Mouse (Mus musculus) intestine, embryonic 15.5 days (tissue): Measurements from ENCODE around the gene Nf1. TPM values are rescaled to one million over a fixed set of nuclear protein-coding genes. Genes with fewer than 3 reads are reported as not detected.

Source experiments
- ATAC-seq: fragments of 200-750 bp; cut with Nextera tagmentation; 2 replicates; pipeline ENCODE4 v1.8.0; 2017; ENCODE audit warnings: moderate TSS enrichment, moderate library complexity
- H3K27ac ChIP-seq: fragments of 300-500 bp; sonication (generic); 2 replicates; pipeline ENCODE4 v1.5.1; 2015; ENCODE audit warnings: mild to moderate bottlenecking, inconsistent platforms
- H3K27me3 ChIP-seq: fragments of 300-500 bp; sonication (generic); replicated peaks from 2 replicates; pipeline ENCODE4 v1.6.1; 2015; ENCODE audit warnings: inconsistent platforms
- H3K36me3 ChIP-seq: fragments of 300-500 bp; sonication (generic); 2 replicates; pipeline ENCODE4 v1.6.1; 2015; ENCODE audit warnings: inconsistent platforms
- H3K4me1 ChIP-seq: fragments of 300-500 bp; sonication (generic); replicated peaks from 2 replicates; pipeline ENCODE4 v1.6.1; 2015; ENCODE audit warnings: inconsistent platforms
- H3K4me2 ChIP-seq: fragments of 300-500 bp; sonication (generic); replicated peaks from 2 replicates; pipeline ENCODE4 v1.6.1; 2015; ENCODE audit warnings: mild to moderate bottlenecking, inconsistent platforms
- H3K4me3 ChIP-seq: fragments of 300-500 bp; sonication (generic); replicated peaks from 2 replicates; pipeline ENCODE4 v1.5.1; 2015; ENCODE audit warnings: inconsistent platforms
- H3K9ac ChIP-seq: fragments of 300-500 bp; sonication (generic); 2 replicates; pipeline ENCODE4 v1.6.1; 2015; ENCODE audit warnings: inconsistent platforms
- H3K9me3 ChIP-seq: fragments of 300-500 bp; sonication (generic); 2 replicates; pipeline ENCODE4 v1.6.1; 2016; ENCODE audit warnings: inconsistent platforms
- WGBS: fragments of 180-500 bp; shearing (Covaris S2); methylation state at CpG from one replicate; pipeline ENCODE4 v1.1.7; 2015; 5-methylcytosine and 5-hydroxymethylcytosine counted together
- polyA plus RNA-seq: library from polyadenylated mRNA; unstranded; fragments of >200 nt; fragmentation: Nextera tagmentation; extraction: Ambion mirVana; gene quantifications from 2 replicates; pipeline ENCODE4 v1.2.1, GENCODE M21; 2015

The Nf1 gene
- polyA plus RNA-seq, 1 experiment from 2014 or later = 4.7 TPM

GRCm38 (mm10) chr11:79427638-79428037, 88.1 kb downstream of the Nf1 start:
- no peaks in the 10 kb centered on the region for H3K27me3 ChIP-seq
- H3K9me3 ChIP-seq = no peaks in the 10 kb centered on the region
- H3K4me1 ChIP-seq = no peaks in the 10 kb centered on the region
- WGBS = 5% methylated on average over 2 of the region's 2 CpGs
- no peak overlapping the region for H3K27ac ChIP-seq
- H3K9ac ChIP-seq = no peak overlapping the region
- no peak overlapping the region for H3K4me3 ChIP-seq
- no peaks in the 10 kb centered on the region for H3K36me3 ChIP-seq
- no peak for ATAC-seq
- H3K4me2 ChIP-seq = no peak overlapping the region

- Histone ChIP-seq H3K9me3 (no peaks in the 10 kb centered on the region), H3K4me1 (no peaks in the 10 kb centered on the region), H3K27me3 (no peaks in the 10 kb centered on the region), H3K36me3 (peaks cover 4% of the 10 kb centered on the region; the same call in 1 of the 2 replicates), H3K27ac (no peak overlapping the region), H3K9ac (no peak overlapping the region), H3K4me3 (no peak overlapping the region), H3K4me2 (no peak overlapping the region)
- ATAC-seq = no peak
- WGBS = 90% methylated on average over 4 of the region's 4 CpGs
These were observed 95.8 kb downstream of the Nf1 start for GRCm38 (mm10) chr11:79435252-79435651.

GRCm38 (mm10) chr11:79448361-79448760, 108.9 kb downstream of the Nf1 start:
- Histone ChIP-seq H3K4me3 (no peak overlapping the region), H3K36me3 (peaks cover 19% of the 10 kb centered on the region), H3K27ac (no peak overlapping the region), H3K27me3 (no peaks in the 10 kb centered on the region), H3K9me3 (no peaks in the 10 kb centered on the region), H3K4me1 (no peaks in the 10 kb centered on the region), H3K9ac (no peak overlapping the region), H3K4me2 (no peak overlapping the region)
- no peak for ATAC-seq

GRCm38 (mm10) chr11:79452966-79453365, 113.5 kb downstream of the Nf1 start:
- Histone ChIP-seq H3K9ac (no peak overlapping the region), H3K4me2 (no peak overlapping the region), H3K27ac (no peak overlapping the region), H3K9me3 (no peaks in the 10 kb centered on the region), H3K4me1 (no peaks in the 10 kb centered on the region), H3K27me3 (no peaks in the 10 kb centered on the region), H3K36me3 (peaks cover 4% of the 10 kb centered on the region; the same call in 1 of the 2 replicates), H3K4me3 (no peak overlapping the region)
- no peak for ATAC-seq

- H3K36me3 ChIP-seq = no peaks in the 10 kb centered on the region
These were observed 118.4 kb downstream of the Nf1 start for GRCm38 (mm10) chr11:79457928-79458327.

GRCm38 (mm10) chr11:79459846-79460245, 120.4 kb downstream of the Nf1 start:
- no peaks in the 10 kb centered on the region for H3K9me3 ChIP-seq
- WGBS = 88% methylated on average over 4 of the region's 4 CpGs
- H3K4me2 ChIP-seq = no peak overlapping the region
- no peak overlapping the region for H3K9ac ChIP-seq
- H3K27me3 ChIP-seq = no peaks in the 10 kb centered on the region
- H3K4me3 ChIP-seq = no peak overlapping the region
- ATAC-seq = no peak
- no peaks in the 10 kb centered on the region for H3K36me3 ChIP-seq
- H3K27ac ChIP-seq = no peak overlapping the region
- H3K4me1 ChIP-seq = no peaks in the 10 kb centered on the region

More at GRCm38 (mm10) chr11:79457928-79458327, 118.4 kb downstream of the Nf1 start:
- no peaks in the 10 kb centered on the region for H3K4me1 ChIP-seq
- no peak for ATAC-seq
- no peak overlapping the region for H3K4me2 ChIP-seq
- H3K9me3 ChIP-seq = no peaks in the 10 kb centered on the region
- 79% methylated on average over 3 of the region's 3 CpGs for WGBS
- H3K9ac ChIP-seq = no peak overlapping the region
- H3K27ac ChIP-seq = no peak overlapping the region
- H3K27me3 ChIP-seq = no peaks in the 10 kb centered on the region
- H3K4me3 ChIP-seq = no peak overlapping the region

GRCm38 (mm10) chr11:79460756-79461450, 121.4 kb downstream of the Nf1 start:
- Histone ChIP-seq H3K4me2 (no peak overlapping the region), H3K4me3 (no peak overlapping the region), H3K9me3 (no peaks in the 10 kb centered on the region), H3K4me1 (no peaks in the 10 kb centered on the region), H3K27me3 (no peaks in the 10 kb centered on the region), H3K9ac (no peak overlapping the region), H3K36me3 (no peaks in the 10 kb centered on the region), H3K27ac (no peak overlapping the region)
- WGBS = 93% methylated on average over 3 of the region's 3 CpGs
- ATAC-seq = no peak

- WGBS = 71% methylated on average over 1 of the region's 1 CpGs
- H3K9ac ChIP-seq = no peak overlapping the region
- H3K36me3 ChIP-seq = peaks cover 3% of the 10 kb centered on the region; the same call in 1 of the 2 replicates
These were observed 128.6 kb downstream of the Nf1 start for GRCm38 (mm10) chr11:79468097-79468496.

GRCm38 (mm10) chr11:79483392-79483791, 143.9 kb downstream of the Nf1 start:
- Histone ChIP-seq H3K36me3 (peaks cover 8% of the 10 kb centered on the region; the same call in 1 of the 2 replicates), H3K9ac (no peak overlapping the region), H3K27ac (no peak overlapping the region), H3K9me3 (no peaks in the 10 kb centered on the region), H3K27me3 (no peaks in the 10 kb centered on the region), H3K4me3 (no peak overlapping the region), H3K4me1 (no peaks in the 10 kb centered on the region), H3K4me2 (no peak overlapping the region)
- WGBS = 53% methylated on average over 6 of the region's 6 CpGs
- ATAC-seq = no peak

More at GRCm38 (mm10) chr11:79468097-79468496, 128.6 kb downstream of the Nf1 start:
- Histone ChIP-seq H3K27ac (no peak overlapping the region), H3K4me3 (no peak overlapping the region), H3K9me3 (no peaks in the 10 kb centered on the region), H3K4me2 (no peak overlapping the region), H3K4me1 (no peaks in the 10 kb centered on the region), H3K27me3 (no peaks in the 10 kb centered on the region)
- ATAC-seq = no peak

GRCm38 (mm10) chr11:79483876-79484528, 144.5 kb downstream of the Nf1 start:
- H3K27ac ChIP-seq = 0 out of 2 replicates have a peak overlapping the region, but pooled peaks have one; percentile 23
- WGBS = 67% methylated on average over 7 of the region's 7 CpGs
- no peak; the same call in 1 of the 2 replicates for ATAC-seq
- no peak overlapping the region for H3K9ac ChIP-seq
- no peaks in the 10 kb centered on the region for H3K4me1 ChIP-seq
- H3K9me3 ChIP-seq = no peaks in the 10 kb centered on the region
- H3K4me3 ChIP-seq = no peak overlapping the region
- 0 out of 2 replicates have a peak, but pooled peaks cover 8% of the 10 kb centered on the region for H3K36me3 ChIP-seq
- no peak overlapping the region for H3K4me2 ChIP-seq
- H3K27me3 ChIP-seq = no peaks in the 10 kb centered on the region

GRCm38 (mm10) chr11:79484721-79485120, 145.2 kb downstream of the Nf1 start:
- Histone ChIP-seq H3K4me2 (no peak overlapping the region), H3K4me1 (no peaks in the 10 kb centered on the region), H3K27me3 (no peaks in the 10 kb centered on the region), H3K36me3 (0 out of 2 replicates have a peak, but pooled peaks cover 5% of the 10 kb centered on the region), H3K9me3 (no peaks in the 10 kb centered on the region), H3K27ac (no peak overlapping the region), H3K9ac (no peak overlapping the region), H3K4me3 (no peak overlapping the region)
- ATAC-seq = no peak

GRCm38 (mm10) chr11:79494976-79495800, 155.7 kb downstream of the Nf1 start:
- no peak overlapping the region for H3K9ac ChIP-seq
- 84% methylated on average over 10 of the region's 10 CpGs for WGBS

More at GRCm38 (mm10) chr11:79494976-79495800, 155.7 kb downstream of the Nf1 start:
- no peaks in the 10 kb centered on the region for H3K9me3 ChIP-seq
- H3K4me1 ChIP-seq = no peaks in the 10 kb centered on the region
- no peaks in the 10 kb centered on the region for H3K27me3 ChIP-seq
- no peak overlapping the region for H3K4me2 ChIP-seq
- H3K36me3 ChIP-seq = no peaks in the 10 kb centered on the region
- no peak for ATAC-seq
- no peak overlapping the region for H3K27ac ChIP-seq
- no peak overlapping the region for H3K4me3 ChIP-seq
